Mouse (Mus musculus): ENCODE measurements at regions not wholly inside any gene's neighbourhood (a gene's known extent, or its start where the extent isn't known, plus 50 kb on each side); places are given as distances from the start of the nearest gene placed in this dataset.

- TF ChIP-seq CTCF (IDR thresholded peaks at IDR 0.05; ENCODE audit: low read depth) (no peak), EP300 (IDR thresholded peaks at IDR 0.05; ENCODE audit: low read depth) (no peak)
Observed at GRCm38 (mm10) chr14:45827096-45827495, 169.2 kb upstream of the Ddhd1 start.
